Mouse (Mus musculus): ENCODE data around the gene Zfp865. TPM values are rescaled to one million over a fixed set of nuclear protein-coding genes. Genes with fewer than 3 reads are reported as not detected.
A peak's percentile ranks its signal among the peaks of the same experiment; 100 is the strongest.
"Not testable (repeated sequence)": the region's sequence is repeated elsewhere in the genome, so short reads cannot be mapped to it uniquely, and the experiment has no call there.

Zfp865 gene
- polyA plus RNA-seq, 1 experiment from 2014 or later = 1.2 TPM

DNA sequence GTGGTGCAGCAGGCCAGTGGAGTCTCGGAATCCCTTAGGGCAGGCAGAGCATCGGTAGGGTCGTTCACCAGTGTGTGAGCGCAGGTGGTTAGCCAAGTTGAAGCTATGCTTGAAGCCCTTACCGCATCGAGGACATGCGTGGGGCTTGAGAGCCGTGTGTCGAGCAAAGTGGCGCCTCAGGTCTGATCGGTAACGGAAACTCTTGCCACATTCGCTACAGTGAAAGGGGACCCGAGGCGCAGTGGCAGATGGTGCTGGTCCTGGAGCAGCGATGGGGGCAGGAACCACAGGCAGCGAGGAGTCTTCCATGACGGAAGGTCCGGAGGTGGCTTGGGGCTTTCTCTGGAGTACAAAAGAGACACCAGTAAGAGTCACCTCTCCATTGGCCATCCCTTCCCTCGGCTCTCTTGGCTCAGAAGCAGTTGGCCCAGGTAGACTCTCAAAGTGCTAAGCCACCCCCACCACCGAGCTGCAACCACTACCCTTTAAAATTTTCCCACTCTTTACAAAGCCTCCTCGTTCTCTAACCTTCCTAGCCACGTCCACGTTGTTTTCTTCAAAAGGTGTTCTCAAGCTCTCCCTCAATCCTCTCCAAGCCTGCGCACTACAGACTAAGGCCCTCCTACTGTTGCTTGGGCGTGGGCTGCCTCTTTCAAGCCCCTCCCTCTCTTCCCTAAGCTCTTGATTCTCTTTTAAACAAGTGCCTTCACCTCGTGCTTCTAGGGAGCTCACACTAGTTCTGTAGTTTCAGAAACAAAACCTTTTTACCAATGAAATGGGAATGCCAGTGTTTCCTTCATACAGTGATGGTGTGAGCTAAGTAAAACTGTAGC, 7.3 kb upstream of the Zfp865 start:
- WGBS (ENCODE audit: insufficient replicate concordance) = 80% methylated on average over 27 of the region's 27 CpGs
- H3K9ac ChIP-seq (ENCODE audit: low read depth, low read length) = no peak overlapping the region
- H3K36me3 ChIP-seq (ENCODE audit: control insufficient read depth, insufficient read depth) = peaks cover 58% of the 10 kb centered on the region
- H3K27ac ChIP-seq (ENCODE audit: low read length) = peak overlapping the region; percentile 55; the same call in 1 of the 2 replicates
- ATAC-seq (ENCODE audit: low read depth) = no peak
- H3K9me3 ChIP-seq (replicated peaks; ENCODE audit: control insufficient read depth, low read length) = no peaks in the 10 kb centered on the region
- peaks cover 17% of the 10 kb centered on the region for H3K4me1 ChIP-seq (ENCODE audit: control insufficient read depth, low read depth, low read length)
- peak overlapping the region; percentile 31; the same call in 1 of the 2 replicates for H3K4me2 ChIP-seq (ENCODE audit: low read depth, low read length)
- H3K27me3 ChIP-seq (ENCODE audit: control insufficient read depth, insufficient read depth, low read depth, low read length) = no peaks in the 10 kb centered on the region
- H3K4me3 ChIP-seq (ENCODE audit: low read depth, low read length) = peak overlapping the region; percentile 14; the same call in 1 of the 2 replicates

DNA sequence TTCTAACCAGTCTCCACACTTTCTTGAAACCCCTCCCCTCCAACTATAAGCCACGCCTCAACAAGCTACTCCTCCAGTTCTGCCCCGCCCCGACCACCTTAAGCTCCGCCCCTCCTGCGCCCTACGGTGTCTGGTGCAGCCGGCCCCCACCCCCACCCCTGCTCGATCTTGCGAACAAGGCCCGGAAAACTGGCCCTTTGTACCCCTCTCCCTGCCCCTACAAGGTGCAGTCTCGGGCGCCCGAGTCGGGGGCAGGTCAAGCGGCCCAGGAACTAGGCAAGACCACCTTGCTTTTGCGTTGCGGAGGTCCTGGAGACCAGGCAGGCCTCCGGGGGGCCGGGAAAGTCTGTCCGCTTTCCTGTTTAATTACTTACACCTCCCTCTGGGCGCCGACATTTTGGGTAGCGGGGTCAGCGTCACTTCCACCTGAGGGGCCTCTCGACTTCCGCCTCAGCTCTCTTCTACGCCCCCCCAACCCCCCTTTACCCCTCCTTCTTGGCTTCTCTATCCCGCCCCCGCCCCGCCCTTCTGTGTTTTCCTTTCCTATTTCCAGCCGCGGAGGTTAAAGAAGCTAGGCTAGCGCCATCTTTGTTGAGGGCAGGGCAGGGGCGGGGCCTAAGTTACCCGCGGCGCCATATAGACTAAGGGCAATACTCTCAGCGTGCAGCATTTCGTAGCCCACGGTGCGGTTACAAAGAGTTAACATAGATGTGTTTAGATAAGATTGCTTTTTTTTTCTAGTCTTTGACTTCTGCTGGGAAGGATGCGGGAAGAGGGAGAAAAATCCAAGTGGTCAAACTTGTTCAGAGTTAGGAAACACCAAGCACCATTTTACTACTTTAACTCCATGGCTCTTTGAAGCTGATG, 5.7 kb upstream of the Zfp865 start, which contains the start of the genes Zfp524 and Fiz1:
TSS of gene Zfp524 (plus strand) at position 165 of the 867 bp plus-strand sequence.
TSS of gene Fiz1 (minus strand) at position 447 of the 867 bp plus-strand sequence.
- Histone ChIP-seq H3K27ac (ENCODE audit: low read length) (peak within 1 kb of the TSS; percentile 98), H3K27me3 (ENCODE audit: control insufficient read depth, insufficient read depth, low read depth, low read length) (no peaks in the 10 kb centered on the region), H3K4me1 (ENCODE audit: control insufficient read depth, low read depth, low read length) (peaks cover 20% of the 10 kb centered on the region), H3K4me3 (ENCODE audit: low read depth, low read length) (peak within 1 kb of the TSS; percentile 81), H3K4me2 (ENCODE audit: low read depth, low read length) (peak within 1 kb of the TSS; percentile 90), H3K36me3 (ENCODE audit: control insufficient read depth, insufficient read depth) (peaks cover 43% of the 10 kb centered on the region), H3K9me3 (replicated peaks; ENCODE audit: control insufficient read depth, low read length) (no peaks in the 10 kb centered on the region), H3K9ac (ENCODE audit: low read depth, low read length) (peak within 1 kb of the TSS; percentile 88)
- peak; percentile 79 for ATAC-seq (ENCODE audit: low read depth)
- under 1% methylated on average over 42 of the region's 42 CpGs for WGBS (ENCODE audit: insufficient replicate concordance)

DNA sequence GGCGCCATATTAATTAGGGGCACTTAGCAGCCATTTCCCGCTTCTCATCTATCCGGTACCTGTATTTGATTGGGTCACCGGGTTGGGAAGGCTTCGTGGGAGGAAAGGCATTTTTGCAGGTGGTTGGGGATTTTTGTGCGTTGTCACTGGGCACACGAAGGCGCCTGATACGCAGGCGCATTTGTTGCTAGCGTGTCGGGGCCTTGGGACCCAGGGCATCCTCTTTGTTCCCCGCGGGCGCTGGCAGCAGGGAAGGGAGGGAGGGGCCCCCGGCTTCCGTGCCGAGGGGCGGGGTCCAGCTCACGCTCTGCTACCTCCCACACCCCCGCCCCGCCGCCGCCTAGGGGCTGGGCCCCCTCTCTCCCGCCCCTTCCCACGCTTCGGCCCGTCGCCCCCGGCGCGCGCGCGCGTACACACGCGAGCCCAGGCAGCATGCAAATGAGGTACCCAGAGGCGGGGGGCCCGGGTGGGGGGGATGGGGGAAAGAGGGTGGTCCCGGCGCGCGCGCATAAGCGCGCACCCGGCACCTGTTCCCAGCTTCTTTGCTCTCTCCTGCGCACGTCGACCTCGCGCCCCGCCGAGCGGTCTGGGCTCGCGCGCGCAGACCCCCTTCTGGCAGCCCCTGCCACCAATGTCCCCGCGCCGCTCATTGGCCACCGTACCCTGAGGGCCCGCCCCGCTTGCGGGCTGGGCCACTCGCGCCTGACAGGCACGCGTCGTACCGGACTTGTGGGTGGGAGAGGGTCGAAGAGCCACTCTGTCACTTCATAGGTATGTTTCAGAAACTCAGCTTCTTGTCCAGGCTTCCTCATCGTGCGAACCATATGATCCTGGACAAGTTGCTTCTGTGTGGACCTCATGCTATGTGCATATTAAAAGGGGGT, 4.8 kb upstream of the Zfp865 start, which contains the start of gene Gm44973:
TSS of gene Gm44973 (plus strand) at position 379 of the 884 bp plus-strand sequence.
- peak within 1 kb of the TSS; percentile 98 for H3K27ac ChIP-seq (ENCODE audit: low read length)
- H3K4me2 ChIP-seq (ENCODE audit: low read depth, low read length) = peak within 1 kb of the TSS; percentile 90
- peaks cover 36% of the 10 kb centered on the region for H3K36me3 ChIP-seq (ENCODE audit: control insufficient read depth, insufficient read depth)
- peak within 1 kb of the TSS; percentile 81 for H3K4me3 ChIP-seq (ENCODE audit: low read depth, low read length)
- WGBS (ENCODE audit: insufficient replicate concordance) = under 1% methylated on average over 59 of the region's 76 CpGs
- no peaks in the 10 kb centered on the region for H3K9me3 ChIP-seq (replicated peaks; ENCODE audit: control insufficient read depth, low read length)
- H3K4me1 ChIP-seq (ENCODE audit: control insufficient read depth, low read depth, low read length) = peaks cover 25% of the 10 kb centered on the region
- H3K27me3 ChIP-seq (ENCODE audit: control insufficient read depth, insufficient read depth, low read depth, low read length) = no peaks in the 10 kb centered on the region
- peak; percentile 76 for ATAC-seq (ENCODE audit: low read depth)
- peak within 1 kb of the TSS; percentile 88 for H3K9ac ChIP-seq (ENCODE audit: low read depth, low read length)

DNA sequence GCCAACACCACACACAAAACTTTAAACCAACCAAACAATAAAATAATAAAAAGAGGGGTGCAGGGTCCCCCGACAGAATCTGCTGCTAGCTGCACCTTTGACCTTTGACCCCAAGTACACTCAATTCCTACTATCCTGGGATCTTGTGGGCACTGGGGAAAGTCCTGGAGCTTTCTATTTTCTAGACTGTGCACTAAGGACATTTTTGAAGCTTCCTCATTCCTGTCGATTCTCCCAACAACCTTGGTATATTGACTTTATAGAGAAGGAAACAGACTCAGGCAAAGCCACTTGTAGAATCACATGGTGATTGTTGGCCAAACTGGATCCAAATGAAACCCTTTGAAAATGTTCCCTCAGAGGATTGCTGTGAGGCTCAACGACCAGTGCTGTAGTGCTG, 4.1 kb upstream of the Zfp865 start:
- Histone ChIP-seq H3K27ac (ENCODE audit: low read length) (peak overlapping the region; percentile 98), H3K9me3 (replicated peaks; ENCODE audit: control insufficient read depth, low read length) (no peaks in the 10 kb centered on the region), H3K36me3 (ENCODE audit: control insufficient read depth, insufficient read depth) (peaks cover 29% of the 10 kb centered on the region), H3K4me1 (ENCODE audit: control insufficient read depth, low read depth, low read length) (peaks cover 29% of the 10 kb centered on the region), H3K4me3 (ENCODE audit: low read depth, low read length) (peak overlapping the region; percentile 81), H3K4me2 (ENCODE audit: low read depth, low read length) (peak overlapping the region; percentile 90), H3K9ac (ENCODE audit: low read depth, low read length) (peak overlapping the region; percentile 88), H3K27me3 (ENCODE audit: control insufficient read depth, insufficient read depth, low read depth, low read length) (no peaks in the 10 kb centered on the region)
- ATAC-seq (ENCODE audit: low read depth) = no peak
- 28% methylated on average over 3 of the region's 3 CpGs for WGBS (ENCODE audit: insufficient replicate concordance)

GRCm38 (mm10) chr7:5016920-5017319, 3.3 kb upstream of the Zfp865 start:
- H3K9ac ChIP-seq (ENCODE audit: low read depth, low read length) = no peak overlapping the region
- WGBS (ENCODE audit: insufficient replicate concordance) = 94% methylated on average over 2 of the region's 2 CpGs
- no peak overlapping the region for H3K4me3 ChIP-seq (ENCODE audit: low read depth, low read length)
- no peaks in the 10 kb centered on the region for H3K9me3 ChIP-seq (replicated peaks; ENCODE audit: control insufficient read depth, low read length)
- no peak for ATAC-seq (ENCODE audit: low read depth)
- H3K36me3 ChIP-seq (ENCODE audit: control insufficient read depth, insufficient read depth) = peaks cover 21% of the 10 kb centered on the region
- no peak overlapping the region for H3K4me2 ChIP-seq (ENCODE audit: low read depth, low read length)
- no peaks in the 10 kb centered on the region for H3K27me3 ChIP-seq (ENCODE audit: control insufficient read depth, insufficient read depth, low read depth, low read length)
- peaks cover 35% of the 10 kb centered on the region for H3K4me1 ChIP-seq (ENCODE audit: control insufficient read depth, low read depth, low read length)
- H3K27ac ChIP-seq (ENCODE audit: low read length) = no peak overlapping the region

DNA sequence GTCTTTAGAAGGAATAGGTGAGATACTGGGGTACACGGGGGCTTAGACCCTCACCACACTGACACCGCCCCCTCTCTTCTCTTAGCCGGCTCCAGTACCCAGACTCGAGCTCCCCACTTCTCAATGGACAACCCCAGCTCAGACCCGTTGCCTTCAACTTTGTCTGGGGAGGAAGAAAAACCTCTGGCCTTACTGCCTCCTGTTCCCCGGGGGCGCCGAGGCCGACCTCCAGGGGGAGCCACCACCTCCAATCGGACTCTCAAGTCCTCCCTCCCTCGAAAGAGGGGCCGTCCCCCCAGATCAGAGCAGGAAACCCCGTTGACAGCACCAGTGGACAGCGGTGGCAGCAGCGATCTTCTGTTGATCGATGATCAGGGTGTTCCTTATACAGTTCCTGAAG, 2.8 kb upstream of the Zfp865 start:
- H3K4me3 ChIP-seq (ENCODE audit: low read depth, low read length) = no peak overlapping the region
- H3K9ac ChIP-seq (ENCODE audit: low read depth, low read length) = no peak overlapping the region
- H3K9me3 ChIP-seq (replicated peaks; ENCODE audit: control insufficient read depth, low read length) = no peaks in the 10 kb centered on the region
- peaks cover 19% of the 10 kb centered on the region for H3K36me3 ChIP-seq (ENCODE audit: control insufficient read depth, insufficient read depth)
- H3K27ac ChIP-seq (ENCODE audit: low read length) = no peak overlapping the region
- WGBS (ENCODE audit: insufficient replicate concordance) = 80% methylated on average over 16 of the region's 16 CpGs
- no peak for ATAC-seq (ENCODE audit: low read depth)
- no peaks in the 10 kb centered on the region for H3K27me3 ChIP-seq (ENCODE audit: control insufficient read depth, insufficient read depth, low read depth, low read length)
- no peak overlapping the region for H3K4me2 ChIP-seq (ENCODE audit: low read depth, low read length)
- peaks cover 37% of the 10 kb centered on the region for H3K4me1 ChIP-seq (ENCODE audit: control insufficient read depth, low read depth, low read length)

- Histone ChIP-seq H3K36me3 (ENCODE audit: control insufficient read depth, insufficient read depth) (peaks cover 13% of the 10 kb centered on the region), H3K9me3 (replicated peaks; ENCODE audit: control insufficient read depth, low read length) (no peaks in the 10 kb centered on the region), H3K9ac (ENCODE audit: low read depth, low read length) (no peak overlapping the region), H3K4me3 (ENCODE audit: low read depth, low read length) (no peak overlapping the region), H3K27ac (ENCODE audit: low read length) (no peak overlapping the region), H3K4me2 (ENCODE audit: low read depth, low read length) (no peak overlapping the region), H3K4me1 (ENCODE audit: control insufficient read depth, low read depth, low read length) (peaks cover 38% of the 10 kb centered on the region), H3K27me3 (ENCODE audit: control insufficient read depth, insufficient read depth, low read depth, low read length) (no peaks in the 10 kb centered on the region)
- 90% methylated on average over 21 of the region's 21 CpGs for WGBS (ENCODE audit: insufficient replicate concordance)
- ATAC-seq (ENCODE audit: low read depth) = no peak
Measured at GRCm38 (mm10) chr7:5017931-5018330, 2.2 kb upstream of the Zfp865 start.

DNA sequence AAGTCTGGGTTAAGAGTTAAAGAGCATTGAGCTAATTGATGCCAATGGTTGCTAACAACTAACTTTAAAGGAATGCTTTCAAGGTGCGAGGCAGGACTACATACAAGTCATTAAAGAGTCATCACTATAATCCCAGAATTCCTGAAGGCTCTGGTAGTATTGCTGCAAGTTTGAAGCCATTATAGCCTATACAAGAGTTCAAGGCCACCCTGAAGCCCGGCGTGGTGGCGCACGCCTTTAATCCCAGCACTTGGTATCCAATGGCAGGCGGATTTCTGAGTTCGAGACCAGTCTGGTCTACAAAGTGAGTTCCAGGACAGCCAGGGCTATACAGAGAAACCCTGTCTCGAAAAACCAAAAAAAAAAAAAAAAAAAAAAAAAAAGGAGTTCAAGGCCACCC, 600 bp upstream of the Zfp865 start:
- Histone ChIP-seq H3K4me1 (ENCODE audit: control insufficient read depth, low read depth, low read length) (peaks cover 30% of the 10 kb centered on the region), H3K4me3 (ENCODE audit: low read depth, low read length) (peak overlapping the region; percentile 87), H3K9ac (ENCODE audit: low read depth, low read length) (peak overlapping the region; percentile 96), H3K36me3 (ENCODE audit: control insufficient read depth, insufficient read depth) (peaks cover 13% of the 10 kb centered on the region), H3K27ac (ENCODE audit: low read length) (peak overlapping the region; percentile 96), H3K4me2 (ENCODE audit: low read depth, low read length) (peak overlapping the region; percentile 78)
- ATAC-seq (ENCODE audit: low read depth); H3K27me3 ChIP-seq (ENCODE audit: control insufficient read depth, insufficient read depth, low read depth, low read length); H3K9me3 ChIP-seq (replicated peaks; ENCODE audit: control insufficient read depth, low read length): not testable (repeated sequence)
- 26% methylated on average over 8 of the region's 8 CpGs for WGBS (ENCODE audit: insufficient replicate concordance)
